Mouse (Mus musculus) hindbrain, embryonic 13.5 days (tissue): ENCODE results near the gene Inf2. TPM values are rescaled to one million over a fixed set of nuclear protein-coding genes. Genes with fewer than 3 reads are reported as not detected.

Experiments
- ATAC-seq: fragments of 200-750 bp; cut with Nextera tagmentation; 2 replicates; pipeline ENCODE4 v1.8.0; 2017; ENCODE audit warnings: moderate TSS enrichment; ENCODE audit not compliant: low FRiP score
- H3K27ac ChIP-seq: fragments of 300-500 bp; sonication (generic); 2 replicates; pipeline ENCODE4 v1.5.1; 2015; ENCODE audit warnings: inconsistent platforms, mild to moderate bottlenecking, moderate library complexity
- H3K27me3 ChIP-seq: fragments of 300-500 bp; sonication (generic); 2 replicates; pipeline ENCODE4 v1.6.1; 2015; ENCODE audit warnings: mild to moderate bottlenecking, inconsistent platforms
- H3K36me3 ChIP-seq: fragments of 300-500 bp; sonication (generic); 2 replicates; pipeline ENCODE4 v1.6.1; 2015; ENCODE audit warnings: mild to moderate bottlenecking, inconsistent platforms
- H3K4me1 ChIP-seq: fragments of 300-500 bp; sonication (generic); replicated peaks from 2 replicates; pipeline ENCODE4 v1.6.1; 2015; ENCODE audit warnings: inconsistent platforms
- H3K4me2 ChIP-seq: fragments of 300-500 bp; sonication (generic); 2 replicates; pipeline ENCODE4 v1.6.1; 2015; ENCODE audit warnings: inconsistent platforms, mild to moderate bottlenecking, moderate library complexity
- H3K4me3 ChIP-seq: fragments of 300-500 bp; sonication (generic); 2 replicates; pipeline ENCODE4 v1.5.1; 2015; ENCODE audit warnings: mild to moderate bottlenecking, inconsistent platforms
- H3K9ac ChIP-seq: fragments of 300-500 bp; sonication (generic); 2 replicates; pipeline ENCODE4 v1.6.1; 2015; ENCODE audit warnings: mild to moderate bottlenecking, inconsistent platforms
- H3K9me3 ChIP-seq: fragments of 300-500 bp; sonication (generic); 2 replicates; pipeline ENCODE4 v1.6.1; 2016; ENCODE audit warnings: inconsistent platforms
- WGBS: fragments of 180-500 bp; shearing (Covaris S2); methylation state at CpG from one replicate; pipeline ENCODE4 v1.1.7; 2015; 5-methylcytosine and 5-hydroxymethylcytosine counted together
- polyA plus RNA-seq: library from polyadenylated mRNA; unstranded; fragments of >200 nt; fragmentation: Nextera tagmentation; extraction: Ambion mirVana; gene quantifications from 2 replicates; pipeline ENCODE4 v1.2.1, GENCODE M21; 2015

Inf2 gene
- polyA plus RNA-seq, 1 experiment from 2014 or later: 1.1 TPM

GRCm38 (mm10) chr12:112599942-112600611 is 11.5 kb downstream of the Inf2 start:
- Histone ChIP-seq H3K27me3 (no peaks in the 10 kb centered on the region; the same call in 1 of the 2 replicates), H3K4me1 (peaks cover 15% of the 10 kb centered on the region), H3K9ac (no peak overlapping the region), H3K4me2 (no peak overlapping the region), H3K36me3 (no peaks in the 10 kb centered on the region), H3K9me3 (no peaks in the 10 kb centered on the region), H3K4me3 (no peak overlapping the region), H3K27ac (no peak overlapping the region)
- 80% methylated on average over 30 of the region's 30 CpGs for WGBS
- ATAC-seq: no peak

- no peak overlapping the region for H3K4me2 ChIP-seq
- H3K27me3 ChIP-seq: no peaks in the 10 kb centered on the region
- no peaks in the 10 kb centered on the region for H3K9me3 ChIP-seq
- H3K4me1 ChIP-seq: peaks cover 9% of the 10 kb centered on the region
- no peak overlapping the region for H3K4me3 ChIP-seq
- ATAC-seq: no peak
- no peak overlapping the region for H3K9ac ChIP-seq
- no peaks in the 10 kb centered on the region for H3K36me3 ChIP-seq
- no peak overlapping the region for H3K27ac ChIP-seq
- WGBS: 88% methylated on average over 5 of the region's 5 CpGs
These were observed 15.4 kb downstream of the Inf2 start for GRCm38 (mm10) chr12:112604022-112604421.

- no peak overlapping the region for H3K4me2 ChIP-seq
- H3K9ac ChIP-seq: 0 out of 2 replicates have a peak overlapping the region, but pooled peaks have one; percentile 35
- H3K27ac ChIP-seq: no peak overlapping the region
- H3K9me3 ChIP-seq: no peaks in the 10 kb centered on the region
- no peaks in the 10 kb centered on the region for H3K36me3 ChIP-seq
- H3K4me3 ChIP-seq: no peak overlapping the region
- peaks cover 9% of the 10 kb centered on the region for H3K4me1 ChIP-seq
- ATAC-seq: peak; percentile 50; the same call in 1 of the 2 replicates
- WGBS: 60% methylated on average over 20 of the region's 20 CpGs
- no peaks in the 10 kb centered on the region for H3K27me3 ChIP-seq
These were observed 16.4 kb downstream of the Inf2 start for GRCm38 (mm10) chr12:112604709-112605649.

GRCm38 (mm10) chr12:112605766-112606165 is 17.2 kb downstream of the Inf2 start:
- no peak overlapping the region for H3K9ac ChIP-seq
- ATAC-seq: 0 out of 2 replicates have a peak, but pooled peaks have one; percentile 51
- peaks cover 9% of the 10 kb centered on the region for H3K4me1 ChIP-seq
- no peaks in the 10 kb centered on the region for H3K9me3 ChIP-seq
- no peak overlapping the region for H3K4me2 ChIP-seq
- no peaks in the 10 kb centered on the region for H3K36me3 ChIP-seq
- no peak overlapping the region for H3K4me3 ChIP-seq
- H3K27ac ChIP-seq: no peak overlapping the region
- 45% methylated on average over 6 of the region's 6 CpGs for WGBS
- no peaks in the 10 kb centered on the region for H3K27me3 ChIP-seq

- H3K4me2 ChIP-seq: no peak overlapping the region
- no peaks in the 10 kb centered on the region for H3K9me3 ChIP-seq
- 87% methylated on average over 6 of the region's 6 CpGs for WGBS
- no peak overlapping the region for H3K4me3 ChIP-seq
- no peaks in the 10 kb centered on the region for H3K36me3 ChIP-seq
- H3K4me1 ChIP-seq: peaks cover 9% of the 10 kb centered on the region
- no peak overlapping the region for H3K27ac ChIP-seq
- H3K27me3 ChIP-seq: no peaks in the 10 kb centered on the region
- H3K9ac ChIP-seq: no peak overlapping the region
- no peak for ATAC-seq
These were observed 18.4 kb downstream of the Inf2 start for GRCm38 (mm10) chr12:112606998-112607397.

GRCm38 (mm10) chr12:112609031-112609430 is 20.4 kb downstream of the Inf2 start:
- Histone ChIP-seq H3K9ac (no peak overlapping the region), H3K36me3 (no peaks in the 10 kb centered on the region), H3K27ac (no peak overlapping the region), H3K4me2 (no peak overlapping the region), H3K27me3 (no peaks in the 10 kb centered on the region), H3K4me3 (no peak overlapping the region), H3K4me1 (peaks cover 9% of the 10 kb centered on the region), H3K9me3 (no peaks in the 10 kb centered on the region)
- 93% methylated on average over 10 of the region's 10 CpGs for WGBS
- no peak for ATAC-seq

GRCm38 (mm10) chr12:112616668-112617067 is 28.1 kb downstream of the Inf2 start:
- Histone ChIP-seq H3K36me3 (no peaks in the 10 kb centered on the region), H3K9ac (no peak overlapping the region), H3K27ac (no peak overlapping the region), H3K4me1 (peaks cover 21% of the 10 kb centered on the region), H3K9me3 (no peaks in the 10 kb centered on the region; the same call in 1 of the 2 replicates), H3K27me3 (peaks cover 35% of the 10 kb centered on the region), H3K4me2 (no peak overlapping the region), H3K4me3 (no peak overlapping the region)
- WGBS: 52% methylated on average over 9 of the region's 9 CpGs
- ATAC-seq: no peak

- Histone ChIP-seq H3K27ac (no peak overlapping the region), H3K4me2 (no peak overlapping the region), H3K4me1 (peaks cover 21% of the 10 kb centered on the region), H3K4me3 (no peak overlapping the region), H3K9me3 (no peaks in the 10 kb centered on the region; the same call in 1 of the 2 replicates), H3K9ac (no peak overlapping the region), H3K36me3 (no peaks in the 10 kb centered on the region), H3K27me3 (peaks cover 40% of the 10 kb centered on the region)
- ATAC-seq: no peak
- WGBS: 85% methylated on average over 11 of the region's 11 CpGs
These were observed 28.6 kb downstream of the Inf2 start for GRCm38 (mm10) chr12:112617184-112617583.

- peaks cover 21% of the 10 kb centered on the region for H3K4me1 ChIP-seq
- 14% methylated on average over 8 of the region's 8 CpGs for WGBS
- no peak overlapping the region for H3K4me3 ChIP-seq
- peaks cover 44% of the 10 kb centered on the region for H3K27me3 ChIP-seq
- no peak overlapping the region for H3K9ac ChIP-seq
- H3K9me3 ChIP-seq: no peaks in the 10 kb centered on the region; the same call in 1 of the 2 replicates
- no peak overlapping the region for H3K27ac ChIP-seq
- peak; percentile 47 for ATAC-seq
- no peak overlapping the region for H3K4me2 ChIP-seq
- no peaks in the 10 kb centered on the region for H3K36me3 ChIP-seq
These were observed 29.4 kb downstream of the Inf2 start for GRCm38 (mm10) chr12:112617898-112618380.

GRCm38 (mm10) chr12:112618981-112619685 is 30.5 kb downstream of the Inf2 start:
- WGBS: 25% methylated on average over 13 of the region's 13 CpGs
- no peak for ATAC-seq
- H3K9ac ChIP-seq: peak overlapping the region; percentile 74

GRCm38 (mm10) chr12:112619686-112620353 is 31.2 kb downstream of the Inf2 start, which contains the start of gene Adssl1:
Gene Adssl1 (plus strand): TSS chr12:112620045.
- peak within 1 kb of the TSS; percentile 74 for H3K9ac ChIP-seq
- H3K4me3 ChIP-seq: peak within 1 kb of the TSS; percentile 49
- peak; percentile 44 for ATAC-seq
- under 1% methylated on average over 43 of the region's 56 CpGs for WGBS
- H3K27me3 ChIP-seq: peaks cover 44% of the 10 kb centered on the region
- H3K4me2 ChIP-seq: peak within 1 kb of the TSS; percentile 79
- H3K4me1 ChIP-seq: peaks cover 21% of the 10 kb centered on the region
- H3K27ac ChIP-seq: no peak within 1 kb of the TSS
- H3K9me3 ChIP-seq: no peaks in the 10 kb centered on the region; the same call in 1 of the 2 replicates
- H3K36me3 ChIP-seq: no peaks in the 10 kb centered on the region

More at GRCm38 (mm10) chr12:112618981-112619685, 30.5 kb downstream of the Inf2 start:
- H3K27me3 ChIP-seq: peaks cover 44% of the 10 kb centered on the region
- H3K27ac ChIP-seq: no peak overlapping the region
- peak overlapping the region; percentile 79 for H3K4me2 ChIP-seq
- peak overlapping the region; percentile 49 for H3K4me3 ChIP-seq
- peaks cover 21% of the 10 kb centered on the region for H3K4me1 ChIP-seq
- H3K9me3 ChIP-seq: no peaks in the 10 kb centered on the region; the same call in 1 of the 2 replicates
- no peaks in the 10 kb centered on the region for H3K36me3 ChIP-seq
